Mouse (Mus musculus): Measurements from ENCODE around the gene Tenm3. TPM values are rescaled to one million over a fixed set of nuclear protein-coding genes. Genes with fewer than 3 reads are reported as not detected.

Gene Tenm3
- total RNA-seq, 2 experiments from 2014 or later: 4.5 to 8.0 TPM

GRCm38 (mm10) chr8:48809104-48809503 is 34.6 kb downstream of the Tenm3 start:
- DNase-seq: no peak

DNA sequence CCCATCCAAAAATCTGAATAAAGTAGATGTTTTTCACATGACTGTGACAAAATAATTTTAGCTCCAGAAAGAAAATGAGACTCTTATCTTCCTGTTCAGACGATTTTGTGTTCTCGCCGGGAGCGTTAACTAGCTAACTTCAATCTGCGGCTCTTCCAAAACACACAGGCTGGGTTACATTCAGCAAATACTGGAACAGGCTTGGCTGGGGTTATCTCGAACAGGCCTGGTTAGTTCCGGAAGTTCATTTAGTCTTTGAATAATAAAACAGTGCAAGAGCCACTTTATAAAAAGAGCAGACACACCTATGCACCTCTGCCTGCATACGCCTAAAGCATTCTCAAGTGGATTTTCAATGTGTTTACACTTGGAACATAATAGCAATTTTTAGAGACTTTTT is 40.7 kb downstream of the Tenm3 start:
- DNase-seq: no peak

GRCm38 (mm10) chr8:48802231-48802630 is 41.5 kb downstream of the Tenm3 start:
- DNase-seq: no peak

DNA sequence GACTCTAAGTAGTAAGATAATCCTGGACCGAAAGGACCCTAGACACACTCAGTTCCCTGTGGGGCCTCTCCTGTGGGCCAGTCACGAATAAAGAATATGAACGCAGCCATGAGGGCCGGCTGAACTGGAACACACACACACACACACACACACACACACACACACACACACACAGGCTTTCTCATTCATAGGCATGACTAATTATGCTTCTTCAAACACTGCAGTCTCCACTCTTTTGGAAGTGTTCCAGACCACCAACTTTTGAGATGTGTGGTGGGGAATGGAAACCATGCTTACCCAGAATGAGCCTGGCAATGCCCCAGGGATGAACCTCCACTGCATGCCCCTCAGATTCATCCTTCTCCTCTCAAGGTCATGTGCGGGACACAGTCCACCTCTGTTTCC is 45.8 kb downstream of the Tenm3 start:
- no peak for DNase-seq

DNA sequence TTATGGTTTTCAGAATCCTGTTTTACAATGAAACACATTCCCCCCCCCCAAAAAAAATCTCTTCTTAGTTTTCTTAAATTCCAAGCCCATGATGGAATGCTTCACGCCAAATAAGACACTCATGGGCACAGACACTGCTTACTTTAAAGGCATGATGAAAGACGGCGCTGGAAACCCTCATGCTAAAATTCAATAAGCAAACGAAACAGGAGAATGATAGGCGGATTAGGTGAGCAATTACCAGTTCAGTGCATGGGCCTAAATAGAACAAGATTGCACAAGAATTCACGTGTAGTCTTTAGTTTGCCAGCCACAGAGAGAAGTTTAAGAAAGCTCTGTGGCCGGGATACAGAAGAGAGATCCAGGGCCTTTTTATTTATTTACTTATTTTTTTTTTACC is 49.5 kb downstream of the Tenm3 start:
- no peak for DNase-seq

DNA sequence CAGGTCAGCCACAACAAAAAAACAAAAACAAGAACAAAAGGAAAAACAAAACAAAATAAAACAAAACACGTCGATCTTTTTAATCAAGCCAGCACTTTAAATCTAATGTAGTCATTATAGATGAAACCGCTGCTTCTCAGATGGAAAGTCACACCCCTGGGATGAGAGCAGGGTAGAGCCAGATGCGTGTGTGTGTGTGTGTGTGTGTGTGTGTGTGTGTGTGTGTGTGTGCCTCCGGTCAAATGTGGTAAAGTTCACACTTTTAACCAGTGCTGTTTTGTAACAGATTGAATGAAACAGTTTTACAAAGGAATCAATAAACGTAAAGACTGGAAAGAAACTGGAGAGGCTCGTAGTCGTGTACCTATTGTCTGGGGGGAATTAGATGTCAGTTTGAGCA is 50.0 kb downstream of the Tenm3 start:
- DNase-seq: no peak

- DNase-seq: no peak
These were observed 51.0 kb downstream of the Tenm3 start for GRCm38 (mm10) chr8:48792587-48793326.

- DNase-seq: no peak
These were observed 60.4 kb downstream of the Tenm3 start for GRCm38 (mm10) chr8:48783308-48783707.

DNA sequence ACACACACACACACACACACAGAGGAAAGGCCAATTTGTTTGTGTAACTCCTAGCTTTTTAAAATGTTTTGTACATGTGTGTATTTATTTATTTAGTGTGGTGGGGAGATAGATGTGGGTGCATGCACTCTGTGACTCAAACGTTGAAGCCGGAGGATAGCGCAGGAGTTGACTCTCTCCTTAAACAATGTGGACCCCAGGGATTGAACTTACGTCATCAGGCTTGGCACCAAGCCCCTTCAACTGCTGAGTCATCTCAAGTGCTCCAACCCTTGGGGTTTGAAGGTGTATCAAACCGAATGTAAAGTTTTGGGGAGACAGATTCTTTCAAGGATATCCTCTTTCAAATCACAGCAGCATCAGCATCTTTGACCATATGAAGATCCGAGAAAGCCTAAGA is 63.1 kb downstream of the Tenm3 start:
- DNase-seq: no peak

DNA sequence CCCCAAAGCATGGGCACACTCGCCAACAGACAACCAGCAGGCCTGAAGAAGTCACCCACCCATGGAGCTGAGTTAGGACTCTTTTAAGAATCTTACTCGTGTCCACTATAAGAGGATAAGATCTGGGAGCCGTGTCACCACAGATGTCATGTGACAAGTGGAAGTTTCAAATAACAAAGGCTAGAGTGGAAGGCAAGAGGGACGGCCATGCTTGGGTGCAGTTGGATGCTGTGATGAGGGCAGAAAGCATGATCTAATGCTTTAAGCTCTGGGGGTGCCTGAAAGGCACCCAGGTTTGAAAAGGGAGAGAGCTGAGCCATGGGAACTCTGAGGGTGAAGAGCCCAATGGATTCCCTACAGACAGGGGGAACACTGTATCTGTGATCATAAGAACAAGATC is 64.6 kb downstream of the Tenm3 start:
- DNase-seq: no peak

DNA sequence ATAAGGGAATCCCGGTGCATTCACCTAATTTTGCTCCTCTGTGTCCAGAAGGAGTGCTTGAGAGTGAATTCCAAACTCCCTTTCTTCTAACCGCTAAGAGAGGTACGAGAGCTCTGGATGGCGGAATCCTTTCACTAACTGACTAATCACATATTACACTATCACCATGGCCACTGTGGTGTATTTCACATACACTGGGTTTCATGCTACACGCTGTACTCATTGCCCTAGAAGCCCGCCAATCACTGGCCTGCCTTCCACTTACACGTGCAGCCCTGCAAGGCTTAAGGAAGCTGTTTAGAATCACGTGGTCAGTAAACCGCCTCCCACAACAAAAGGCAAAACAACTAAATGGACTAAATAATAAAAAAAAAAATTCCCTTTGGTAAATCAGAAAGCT is 67.7 kb downstream of the Tenm3 start:
- no peak for DNase-seq

DNA sequence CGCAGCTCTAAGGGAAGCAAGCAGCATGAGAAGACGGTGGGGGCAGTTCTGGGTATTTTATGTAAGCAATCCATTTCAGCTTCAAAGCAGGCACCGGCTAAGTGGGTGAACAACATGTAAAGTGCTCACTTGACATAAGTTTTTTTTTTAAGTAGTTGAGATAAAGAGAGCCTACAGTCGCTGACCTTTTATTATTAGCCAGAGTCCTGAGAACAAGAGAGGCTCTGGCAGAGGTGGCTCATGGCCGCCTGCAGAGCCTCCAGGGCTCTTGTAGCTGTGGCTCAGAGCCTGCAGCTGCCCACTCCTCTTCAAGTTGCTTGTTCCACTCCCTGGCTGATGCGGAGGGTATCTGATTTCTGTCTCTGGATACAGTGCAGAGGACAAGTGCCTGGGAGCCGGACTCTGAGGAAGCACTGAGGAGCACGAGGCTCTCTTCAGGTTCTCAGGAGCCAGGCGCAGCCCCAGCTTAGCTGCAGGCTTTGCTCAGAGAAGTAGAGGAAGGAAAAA is 68.2 kb downstream of the Tenm3 start:
- no peak for DNase-seq

DNA sequence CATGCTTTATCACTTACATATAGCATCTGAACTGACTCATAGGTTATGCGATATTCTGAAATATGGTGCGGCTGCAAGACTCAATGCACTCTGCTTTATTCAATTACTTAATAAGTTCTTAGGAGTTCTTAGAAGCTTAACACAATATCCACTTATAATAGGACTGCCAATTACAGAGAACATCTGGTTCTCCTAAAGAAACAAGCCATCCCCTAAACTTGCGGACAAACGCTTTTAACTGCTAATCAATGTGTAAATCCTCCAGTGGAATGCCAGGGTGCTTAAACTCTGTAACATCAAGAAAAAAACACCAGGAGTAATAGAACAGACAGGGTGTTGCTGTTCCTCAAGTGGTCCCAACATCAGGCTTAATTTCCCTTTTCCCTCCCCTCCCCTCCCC is 68.9 kb downstream of the Tenm3 start:
- DNase-seq: no peak

- no peak for DNase-seq
These were observed 77.1 kb downstream of the Tenm3 start for GRCm38 (mm10) chr8:48766545-48767234.

GRCm38 (mm10) chr8:48765212-48765611 is 78.5 kb downstream of the Tenm3 start:
- DNase-seq: no peak

DNA sequence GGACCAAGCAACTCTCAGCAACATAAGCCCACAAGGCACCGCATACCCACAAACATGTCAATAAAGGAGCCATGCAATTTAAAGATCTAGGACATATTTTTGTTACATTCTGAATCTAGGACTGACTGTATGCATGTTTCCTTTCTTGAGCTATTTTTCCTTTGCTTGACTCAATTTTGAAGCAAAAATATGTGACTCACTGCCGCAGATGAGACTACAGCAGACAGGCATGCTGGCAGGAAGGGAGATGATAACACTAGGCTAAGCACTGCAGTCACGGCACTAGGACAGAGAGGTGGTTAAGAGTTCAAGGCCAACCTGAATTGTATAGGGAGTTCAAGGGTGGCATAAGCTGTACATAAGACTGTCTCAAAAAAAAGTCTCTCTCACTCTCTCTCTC is 79.7 kb downstream of the Tenm3 start:
- no peak for DNase-seq

DNA sequence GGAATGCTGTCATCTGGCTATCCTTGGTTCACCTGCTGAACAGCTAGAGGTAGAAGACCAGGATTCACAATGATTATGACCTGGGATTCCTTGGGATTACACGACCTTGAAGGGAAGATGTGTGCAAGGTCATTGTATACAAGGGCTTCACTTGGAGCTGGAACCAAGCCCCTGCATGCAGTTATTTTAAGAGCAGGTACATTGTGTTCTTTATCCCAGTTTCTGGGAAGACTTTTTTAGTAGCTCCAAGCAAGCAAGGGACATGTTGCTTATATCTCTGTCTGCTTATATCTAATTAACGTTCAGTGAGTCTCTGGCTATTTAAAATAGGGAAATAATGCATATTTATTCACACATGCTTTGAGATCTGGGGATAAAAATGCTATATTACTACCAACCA is 86.9 kb downstream of the Tenm3 start:
- no peak for DNase-seq

DNA sequence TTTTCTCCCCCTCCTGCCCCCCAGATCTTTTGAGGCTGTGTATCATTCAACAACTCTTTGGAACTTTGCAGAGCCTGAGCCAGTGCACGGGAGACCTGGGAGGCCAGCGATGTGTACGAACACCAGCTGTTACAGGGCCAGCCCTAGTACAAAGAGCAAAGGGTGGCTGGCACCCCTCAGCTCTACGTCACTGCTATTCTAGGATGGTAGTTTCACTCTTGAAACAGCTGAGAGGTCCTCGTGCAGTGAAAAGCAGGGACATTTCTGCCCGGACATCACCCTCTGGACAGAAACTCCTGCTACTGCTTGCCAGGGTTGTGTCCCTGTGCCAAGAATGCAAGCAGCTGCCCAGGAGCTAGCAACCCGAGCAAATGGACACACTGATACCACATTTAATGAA is 88.3 kb downstream of the Tenm3 start:
- DNase-seq: peak; percentile 64

- no peak for DNase-seq
These were observed 88.8 kb downstream of the Tenm3 start for GRCm38 (mm10) chr8:48754959-48755358.

- no peak for DNase-seq
These were observed 91.8 kb downstream of the Tenm3 start for GRCm38 (mm10) chr8:48751965-48752364.

DNA sequence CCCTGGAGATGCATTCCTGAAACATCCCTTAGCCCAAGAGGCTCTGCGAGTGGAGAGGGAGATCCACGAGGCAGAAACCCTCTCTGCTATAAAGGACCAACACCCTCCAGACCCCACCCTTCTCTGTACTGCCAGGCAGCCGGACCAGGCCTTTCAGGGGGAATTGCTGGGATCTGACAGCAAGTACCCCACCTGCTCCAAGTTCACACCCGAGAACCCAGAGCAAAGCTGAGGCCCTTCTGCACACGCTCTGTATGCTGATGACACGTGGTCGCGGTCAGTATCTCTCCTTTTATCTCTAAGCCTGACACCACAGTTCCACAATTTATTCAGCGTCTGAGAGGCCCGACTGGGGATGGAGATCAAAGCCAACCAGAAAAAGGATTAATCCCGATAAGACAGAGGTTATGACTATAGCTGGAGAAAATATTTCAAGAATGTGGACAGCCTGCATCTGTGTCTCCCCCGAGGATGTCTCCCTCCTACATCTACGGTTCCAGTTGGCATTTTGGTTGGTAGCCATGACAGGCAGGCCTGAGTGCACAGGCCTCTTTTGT is 95.2 kb downstream of the Tenm3 start:
- DNase-seq: no peak

- no peak for DNase-seq
These were observed 99.8 kb downstream of the Tenm3 start for GRCm38 (mm10) chr8:48743912-48744311.

DNA sequence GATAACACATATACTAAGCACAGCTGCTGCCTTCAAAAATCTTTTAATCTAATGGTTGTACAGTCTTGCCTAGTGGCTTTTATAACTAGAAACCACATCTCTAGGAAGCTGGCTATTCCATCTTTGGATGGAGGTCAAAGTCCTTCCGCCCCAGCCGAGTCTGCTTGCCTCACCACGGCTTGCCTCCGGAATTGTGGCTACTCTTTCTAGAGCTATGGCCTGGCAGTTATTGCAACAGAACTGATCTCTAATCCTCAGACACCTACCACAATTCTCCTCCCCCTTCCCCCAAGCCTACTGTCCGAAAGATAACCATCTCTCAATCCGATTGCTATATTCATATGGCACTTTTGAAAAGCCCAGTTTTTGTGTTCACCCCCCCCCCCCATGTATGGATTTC is 101.0 kb downstream of the Tenm3 start:
- no peak for DNase-seq

- DNase-seq: no peak
These were observed 102.8 kb downstream of the Tenm3 start for GRCm38 (mm10) chr8:48740951-48741350.

Data from gastrocnemius, postnatal 25 days (tissue).